Mouse (Mus musculus) G1E (cell line): ENCODE measurements around the gene Gmppb. TPM values are rescaled to one million over a fixed set of nuclear protein-coding genes. Genes with fewer than 3 reads are reported as not detected.

Experiments used
- ATAC-seq: 2 replicates; pipeline ENCODE4 v1.8.0; 2016; ENCODE audit warnings: mild to moderate bottlenecking; ENCODE audit not compliant: insufficient number of reproducible peaks, poor library complexity, low FRiP score, severe bottlenecking; ENCODE audit errors: extremely low read depth
- DNase-seq: peaks from one replicate; pipeline ENCODE4 v3.0.0; 2012; ENCODE audit warnings: low spot score
- H3K27me3 ChIP-seq: 2 replicates; pipeline ENCODE4 v1.6.1; 2012; ENCODE audit warnings: mild to moderate bottlenecking, low read length, inconsistent platforms; ENCODE audit not compliant: insufficient read depth
- H3K36me3 ChIP-seq: replicated peaks from 2 replicates; pipeline ENCODE3; 2012; ENCODE audit warnings: mild to moderate bottlenecking, inconsistent platforms
- H3K4me1 ChIP-seq: 2 replicates; pipeline ENCODE4 v1.6.1; 2012; ENCODE audit warnings: low read depth, low read length, inconsistent platforms, mixed read lengths; ENCODE audit not compliant: insufficient read depth
- H3K4me3 ChIP-seq: 2 replicates; pipeline ENCODE4 v1.5.1; 2012; ENCODE audit warnings: low read depth, mild to moderate bottlenecking, inconsistent platforms, low read length, moderate library complexity, mixed read lengths
- H3K9me3 ChIP-seq: replicated peaks from 2 replicates; pipeline ENCODE4 v1.6.1; 2012; ENCODE audit warnings: inconsistent platforms
- CTCF ChIP-seq: IDR thresholded peaks from 2 replicates; pipeline ENCODE4 v1.5.1; 2012; ENCODE audit warnings: low read depth, low read length, inconsistent platforms, mixed read lengths
- GATA1 ChIP-seq: IDR thresholded peaks from 2 replicates; pipeline ENCODE4 v1.6.1; 2012; ENCODE audit warnings: borderline replicate concordance, low read length, inconsistent platforms, mixed read lengths
- GATA2 ChIP-seq: IDR thresholded peaks from 2 replicates; pipeline ENCODE4 v1.6.1; 2012; ENCODE audit warnings: low read depth, low read length, inconsistent platforms, borderline replicate concordance
- POLR2AphosphoS5 ChIP-seq: IDR thresholded peaks from 2 replicates; pipeline ENCODE4 v1.6.1; 2012; ENCODE audit warnings: low read depth, low read length, inconsistent platforms; ENCODE audit not compliant: insufficient replicate concordance
- TAL1 ChIP-seq: conservative IDR thresholded peaks from 2 replicates; pipeline ENCODE4 v1.6.1; 2012; ENCODE audit warnings: low read depth, low read length, inconsistent platforms, mixed read lengths
- polyA plus RNA-seq: library from polyadenylated mRNA; stranded (reverse); fragments of >175 nt; gene quantifications from 2 replicates; pipeline ENCODE4 v1.2.3, GENCODE M21; 2012
- total RNA-seq, 2 experiments: library from RNA; stranded (forward) in 1 of 2; stranded (reverse) in 1 of 2; fragments of 200-1000 nt in 1 of 2; fragments of >200 nt in 1 of 2; fragmentation: Nextera tagmentation in 1 of 2; gene quantifications; 2 replicates each; pipeline ENCODE4 v1.2.3; 2014 to 2017

Gene Gmppb
- total and polyA plus RNA-seq, 3 experiments = 5.1 to 19.4 (median 7.2) TPM

DNA sequence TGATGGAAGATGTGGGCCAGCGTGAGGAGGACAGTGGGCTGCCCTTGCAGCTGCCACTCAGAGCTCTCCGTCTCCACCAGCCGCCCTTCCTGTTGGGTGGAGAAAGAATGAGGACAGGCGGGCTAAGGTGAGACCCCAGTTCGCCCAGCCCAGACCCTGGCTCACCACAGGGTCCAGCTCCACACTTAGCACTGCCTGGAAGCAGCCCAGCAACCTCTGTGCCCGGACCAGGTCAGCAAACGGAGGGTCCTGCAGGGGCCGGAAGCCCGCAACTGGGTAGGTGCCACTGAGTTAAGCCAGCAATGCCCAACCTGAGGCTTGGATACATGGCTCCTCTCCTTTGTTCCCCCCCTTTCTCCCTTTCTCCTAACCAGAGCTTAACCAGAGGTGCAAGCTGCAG lies 20.0 kb downstream of the Gmppb start:
- H3K4me1 ChIP-seq = peaks cover 13% of the 10 kb centered on the region
- H3K9me3 ChIP-seq = no peaks in the 10 kb centered on the region
- TF ChIP-seq TAL1 = no peak
- no peak for TF ChIP-seq GATA2
- TF ChIP-seq CTCF = no peak
- TF ChIP-seq POLR2AphosphoS5 = no peak
- no peak for TF ChIP-seq GATA1
- H3K4me3 ChIP-seq = no peak overlapping the region
- no peaks in the 10 kb centered on the region for H3K27me3 ChIP-seq
- peaks cover 100% of the 10 kb centered on the region for H3K36me3 ChIP-seq
- no peak for DNase-seq
- ATAC-seq = no peak

DNA sequence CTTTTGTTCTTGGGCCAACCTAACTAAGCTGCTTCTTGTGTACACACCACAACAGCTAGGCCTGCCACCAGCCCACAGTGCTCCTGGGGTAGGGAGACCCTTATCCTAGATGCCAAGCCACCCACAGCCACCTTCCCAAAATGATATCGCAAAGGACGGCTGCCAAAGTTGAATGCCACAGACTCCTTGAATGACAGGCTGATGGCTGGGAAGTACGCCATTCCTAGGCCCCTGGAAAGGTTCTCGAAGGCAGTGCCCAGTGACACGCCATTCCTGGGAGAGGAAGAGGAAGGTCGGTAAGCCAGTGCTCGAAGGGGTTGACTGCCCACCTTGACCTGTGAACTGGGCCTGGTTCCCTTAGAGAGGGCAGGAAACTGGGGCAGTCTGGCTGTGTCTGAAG lies 20.5 kb downstream of the Gmppb start:
- Histone ChIP-seq H3K4me3 (no peak overlapping the region), H3K27me3 (no peaks in the 10 kb centered on the region), H3K9me3 (no peaks in the 10 kb centered on the region), H3K4me1 (peaks cover 13% of the 10 kb centered on the region), H3K36me3 (peaks cover 98% of the 10 kb centered on the region)
- no peak for TF ChIP-seq POLR2AphosphoS5
- no peak for TF ChIP-seq CTCF
- TF ChIP-seq GATA1 = no peak
- TF ChIP-seq TAL1 = no peak
- TF ChIP-seq GATA2 = no peak
- no peak for DNase-seq
- ATAC-seq = no peak

DNA sequence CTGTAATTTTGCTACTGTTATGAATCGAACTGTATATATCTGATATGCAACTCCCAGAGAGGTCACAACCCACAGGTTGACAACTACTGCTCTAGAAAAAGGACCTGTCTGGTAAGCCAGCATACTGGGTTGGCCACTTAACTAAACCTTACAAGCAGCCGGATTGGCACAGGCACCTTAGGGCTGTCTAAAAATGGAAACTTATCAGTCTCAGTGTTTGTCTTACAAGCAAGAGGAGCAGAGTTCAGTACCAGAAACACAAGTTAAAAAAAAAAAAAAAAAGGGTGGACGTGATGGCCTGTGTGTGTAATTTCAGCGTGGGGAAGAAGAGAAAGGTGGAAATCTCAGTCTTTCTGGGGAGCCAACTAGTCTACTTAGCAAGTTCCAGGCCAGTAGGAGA lies 22.8 kb downstream of the Gmppb start:
- no peaks in the 10 kb centered on the region for H3K9me3 ChIP-seq
- H3K36me3 ChIP-seq = peaks cover 90% of the 10 kb centered on the region
- H3K4me1 ChIP-seq = peaks cover 13% of the 10 kb centered on the region
- TF ChIP-seq GATA1 (no peak), GATA2 (no peak), POLR2AphosphoS5 (no peak), CTCF (no peak), TAL1 (no peak)
- H3K27me3 ChIP-seq = no peaks in the 10 kb centered on the region
- H3K4me3 ChIP-seq = no peak overlapping the region
- ATAC-seq (no peak), DNase-seq (no peak)

GRCm38 (mm10) chr9:108072481-108072924 lies 23.5 kb downstream of the Gmppb start:
- H3K4me1 ChIP-seq = peaks cover 19% of the 10 kb centered on the region
- ATAC-seq (no peak), DNase-seq (no peak)
- no peak for TF ChIP-seq GATA2
- H3K4me3 ChIP-seq = no peak overlapping the region
- H3K36me3 ChIP-seq = peaks cover 90% of the 10 kb centered on the region
- no peaks in the 10 kb centered on the region for H3K9me3 ChIP-seq
- no peaks in the 10 kb centered on the region for H3K27me3 ChIP-seq

GRCm38 (mm10) chr9:108073141-108073930 lies 24.3 kb downstream of the Gmppb start:
- Histone ChIP-seq H3K4me3 (no peak overlapping the region), H3K4me1 (peaks cover 22% of the 10 kb centered on the region), H3K9me3 (no peaks in the 10 kb centered on the region), H3K36me3 (peaks cover 86% of the 10 kb centered on the region), H3K27me3 (no peaks in the 10 kb centered on the region)
- ATAC-seq = no peak
- DNase-seq = no peak
- TF ChIP-seq TAL1 (no peak), GATA2 (no peak), CTCF (no peak), POLR2AphosphoS5 (no peak)

GRCm38 (mm10) chr9:108080168-108080567 lies 31.1 kb downstream of the Gmppb start, which contains the start of gene Mst1:
Gene Mst1, plus strand, starts transcription at chr9:108080436.
- Histone ChIP-seq H3K27me3 (no peaks in the 10 kb centered on the region), H3K36me3 (peaks cover 65% of the 10 kb centered on the region), H3K4me1 (peaks cover 75% of the 10 kb centered on the region), H3K9me3 (no peaks in the 10 kb centered on the region), H3K4me3 (peak within 1 kb of the TSS; percentile 88)
- DNase-seq (peak; percentile 97), ATAC-seq (peak; percentile 91)
- TF ChIP-seq POLR2AphosphoS5 (no peak), TAL1 (no peak), CTCF (no peak), GATA2 (no peak), GATA1 (no peak)
